Mouse (Mus musculus) midbrain, embryonic 12.5 days (tissue): ENCODE results near the gene Prkg1. TPM values are rescaled to one million over a fixed set of nuclear protein-coding genes. Genes with fewer than 3 reads are reported as not detected.

Experiments
- ATAC-seq: fragments of 200-750 bp; cut with Nextera tagmentation; 2 replicates; pipeline ENCODE4 v1.8.0; 2017; ENCODE audit warnings: low read depth, moderate TSS enrichment, moderate library complexity; ENCODE audit not compliant: low FRiP score
- H3K27ac ChIP-seq: fragments of 300-500 bp; sonication (generic); replicated peaks from 2 replicates; pipeline ENCODE4 v1.5.1; 2016; ENCODE audit warnings: mild to moderate bottlenecking
- H3K27me3 ChIP-seq: fragments of 300-500 bp; sonication (generic); 2 replicates; pipeline ENCODE4 v1.6.1; 2016; ENCODE audit warnings: mild to moderate bottlenecking
- H3K36me3 ChIP-seq: fragments of 300-500 bp; sonication (generic); 2 replicates; pipeline ENCODE4 v1.6.1; 2016
- H3K4me1 ChIP-seq: fragments of 300-500 bp; sonication (generic); 2 replicates; pipeline ENCODE4 v1.6.1; 2016
- H3K4me2 ChIP-seq: fragments of 300-500 bp; sonication (generic); replicated peaks from 2 replicates; pipeline ENCODE4 v1.6.1; 2016; ENCODE audit warnings: mild to moderate bottlenecking, moderate library complexity
- H3K4me3 ChIP-seq: fragments of 300-500 bp; sonication (generic); 2 replicates; pipeline ENCODE4 v1.5.1; 2016; ENCODE audit warnings: mild to moderate bottlenecking
- H3K9ac ChIP-seq: fragments of 300-500 bp; sonication (generic); replicated peaks from 2 replicates; pipeline ENCODE4 v1.6.1; 2016; ENCODE audit warnings: mild to moderate bottlenecking, moderate library complexity
- H3K9me3 ChIP-seq: fragments of 300-500 bp; sonication (generic); 2 replicates; pipeline ENCODE4 v1.6.1; 2016; ENCODE audit warnings: mild to moderate bottlenecking
- WGBS: fragments of 180-500 bp; shearing (Covaris S2); methylation state at CpG from one replicate; pipeline ENCODE4 v1.1.7; 2016; 5-methylcytosine and 5-hydroxymethylcytosine counted together
- polyA plus RNA-seq: library from polyadenylated mRNA; unstranded; fragments of >200 nt; fragmentation: Nextera tagmentation; extraction: Ambion mirVana; gene quantifications from 2 replicates; pipeline ENCODE4 v1.2.1, GENCODE M21; 2016

Gene Prkg1
- 6.4 and 8.7 TPM in 2 replicates for polyA plus RNA-seq

DNA sequence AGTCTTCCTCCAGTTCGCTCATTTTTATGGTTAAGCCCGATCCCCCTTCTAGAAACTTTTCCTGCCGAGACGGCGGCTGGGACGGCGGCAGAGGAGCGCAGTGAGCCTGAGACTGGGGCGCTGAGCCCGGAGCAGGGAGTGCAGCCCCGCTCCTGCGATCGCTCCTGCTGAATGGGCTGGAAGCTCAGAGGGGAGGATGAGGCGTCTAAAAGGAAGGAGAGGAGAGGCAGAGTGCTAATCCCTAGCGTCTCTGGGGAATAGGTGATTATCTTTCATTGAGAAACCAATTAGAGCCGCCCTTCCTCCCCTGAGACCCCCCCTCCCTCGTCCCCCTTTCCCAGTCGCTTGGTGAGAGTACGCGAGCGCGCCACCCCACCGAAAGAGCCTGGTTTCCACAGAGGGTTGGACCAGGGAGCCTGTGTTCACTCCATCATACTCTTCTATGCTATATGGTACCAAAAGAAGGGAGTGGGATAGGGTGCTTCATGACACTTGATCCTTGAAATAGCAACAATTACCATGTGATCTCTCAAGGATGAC, at the start of gene Prkg1:
Gene Prkg1, minus strand, starts transcription at position 233 of the 540 bp plus-strand sequence.
- H3K27ac ChIP-seq: no peak within 1 kb of the TSS
- peak; percentile 84 for ATAC-seq
- no peaks in the 10 kb centered on the region for H3K36me3 ChIP-seq
- peak within 1 kb of the TSS; percentile 86 for H3K4me2 ChIP-seq
- peaks cover 24% of the 10 kb centered on the region for H3K4me1 ChIP-seq
- H3K4me3 ChIP-seq: peak within 1 kb of the TSS; percentile 50
- H3K27me3 ChIP-seq: peaks cover 36% of the 10 kb centered on the region
- H3K9me3 ChIP-seq: no peaks in the 10 kb centered on the region
- H3K9ac ChIP-seq: peak within 1 kb of the TSS; percentile 39
- under 1% methylated on average over 23 of the region's 23 CpGs for WGBS

DNA sequence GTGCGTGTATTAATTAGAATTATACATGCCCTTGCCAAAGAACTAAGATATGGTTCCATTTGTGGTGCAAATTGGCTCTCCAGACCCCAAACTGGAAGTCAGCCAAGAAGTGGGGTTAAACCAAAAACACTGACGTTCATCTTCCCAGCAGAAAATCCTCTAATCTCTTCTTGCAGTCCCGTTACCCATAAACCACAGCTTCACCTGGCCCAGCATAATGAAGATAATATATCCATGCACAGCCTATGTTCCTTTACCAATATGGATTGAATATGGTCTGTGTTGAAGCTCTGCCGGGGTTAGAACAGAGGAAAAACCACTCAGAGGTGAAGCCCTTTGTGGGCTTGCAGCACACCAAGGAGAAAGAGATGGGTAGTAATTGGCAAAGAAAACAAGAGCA, 48.3 kb upstream of the Prkg1 start:
- Histone ChIP-seq H3K9ac (no peak overlapping the region), H3K27ac (no peak overlapping the region), H3K36me3 (no peaks in the 10 kb centered on the region), H3K4me3 (no peak overlapping the region), H3K4me2 (no peak overlapping the region), H3K9me3 (no peaks in the 10 kb centered on the region), H3K27me3 (no peaks in the 10 kb centered on the region), H3K4me1 (no peaks in the 10 kb centered on the region)
- WGBS: 81% methylated on average over 4 of the region's 4 CpGs
- ATAC-seq: no peak

DNA sequence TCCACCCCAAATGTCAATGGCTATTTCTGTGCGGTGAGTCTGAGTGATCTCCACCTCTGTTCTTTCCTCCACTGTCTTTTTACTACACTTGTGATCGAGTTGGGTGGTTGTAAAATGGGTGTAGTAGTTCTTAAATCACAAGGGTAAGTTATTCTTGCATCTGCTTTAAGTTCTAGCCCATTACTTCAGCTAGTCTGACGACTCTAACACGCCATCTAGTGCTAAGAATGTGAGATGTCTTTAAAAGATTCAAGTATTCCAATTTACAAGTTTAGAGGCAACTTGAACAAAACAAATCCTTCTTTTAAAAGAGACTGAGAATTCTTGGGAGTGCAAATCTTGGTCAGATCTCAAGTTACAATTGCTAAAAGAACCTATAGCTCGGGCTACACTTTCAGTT, 46.5 kb upstream of the Prkg1 start:
- WGBS: 41% methylated on average over 5 of the region's 5 CpGs
- H3K4me3 ChIP-seq: no peak overlapping the region

DNA sequence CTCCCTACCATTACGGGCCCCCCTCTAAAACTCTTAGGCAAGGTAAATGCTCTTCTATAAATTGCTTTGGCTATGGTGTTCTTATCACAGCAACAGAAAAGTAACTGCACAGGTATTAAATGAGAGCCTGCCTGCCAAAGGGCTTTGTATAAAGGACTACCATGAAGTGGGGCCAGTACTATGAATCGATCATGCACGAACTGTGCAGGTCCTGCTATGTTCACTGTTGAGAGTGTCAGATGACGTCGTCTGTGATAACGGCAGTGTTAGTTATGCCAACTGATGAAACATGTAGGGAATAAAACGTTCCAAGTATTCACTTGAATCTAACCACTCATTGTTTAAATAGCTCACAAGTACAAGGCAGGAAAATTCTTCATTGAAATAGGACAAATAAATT, 40.6 kb upstream of the Prkg1 start:
- no peak overlapping the region for H3K27ac ChIP-seq
- no peak overlapping the region for H3K9ac ChIP-seq
- H3K9me3 ChIP-seq: no peaks in the 10 kb centered on the region
- H3K27me3 ChIP-seq: no peaks in the 10 kb centered on the region
- H3K4me3 ChIP-seq: no peak overlapping the region
- no peak overlapping the region for H3K4me2 ChIP-seq
- no peaks in the 10 kb centered on the region for H3K4me1 ChIP-seq
- 82% methylated on average over 7 of the region's 7 CpGs for WGBS
- H3K36me3 ChIP-seq: no peaks in the 10 kb centered on the region
- ATAC-seq: no peak

More for the DNA sequence above, 46.5 kb upstream of the Prkg1 start:
- H3K4me1 ChIP-seq: no peaks in the 10 kb centered on the region
- no peaks in the 10 kb centered on the region for H3K36me3 ChIP-seq
- no peak for ATAC-seq
- H3K9me3 ChIP-seq: no peaks in the 10 kb centered on the region
- H3K27ac ChIP-seq: no peak overlapping the region
- H3K27me3 ChIP-seq: no peaks in the 10 kb centered on the region
- H3K9ac ChIP-seq: no peak overlapping the region
- H3K4me2 ChIP-seq: no peak overlapping the region

DNA sequence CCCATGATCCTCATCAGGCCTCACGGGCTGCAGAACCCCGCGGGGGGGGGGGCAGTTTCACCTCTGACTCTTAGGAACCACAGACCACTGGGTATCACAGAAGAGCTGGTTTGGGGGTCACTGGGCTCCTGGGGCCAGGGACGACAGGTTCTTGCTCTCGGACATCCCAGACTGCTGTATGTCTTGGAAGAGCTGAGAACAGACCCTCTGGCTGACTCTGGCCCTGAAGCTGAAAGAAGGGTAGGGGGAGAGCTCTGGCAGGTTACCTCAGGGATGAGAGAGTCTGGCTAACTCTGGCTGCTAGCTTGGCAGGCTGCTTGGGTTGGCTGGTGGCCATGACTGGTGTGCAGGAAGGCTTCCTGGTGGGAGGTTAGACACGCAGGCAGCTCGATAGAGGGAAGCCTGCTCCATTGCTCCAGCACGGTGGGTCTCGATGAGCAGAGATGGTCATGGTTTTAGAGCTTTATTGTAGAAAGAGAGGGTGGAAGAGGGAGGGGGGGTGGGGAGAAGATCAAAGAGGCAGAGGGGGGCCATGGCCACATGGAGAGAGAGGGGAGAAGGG, 30.7 kb upstream of the Prkg1 start:
- H3K36me3 ChIP-seq: no peaks in the 10 kb centered on the region
- H3K9ac ChIP-seq: no peak overlapping the region
- WGBS: 66% methylated on average over 9 of the region's 9 CpGs
- no peak overlapping the region for H3K4me2 ChIP-seq
- ATAC-seq: no peak
- no peaks in the 10 kb centered on the region for H3K27me3 ChIP-seq
- H3K9me3 ChIP-seq: no peaks in the 10 kb centered on the region
- H3K27ac ChIP-seq: no peak overlapping the region
- H3K4me1 ChIP-seq: no peaks in the 10 kb centered on the region
- H3K4me3 ChIP-seq: no peak overlapping the region

DNA sequence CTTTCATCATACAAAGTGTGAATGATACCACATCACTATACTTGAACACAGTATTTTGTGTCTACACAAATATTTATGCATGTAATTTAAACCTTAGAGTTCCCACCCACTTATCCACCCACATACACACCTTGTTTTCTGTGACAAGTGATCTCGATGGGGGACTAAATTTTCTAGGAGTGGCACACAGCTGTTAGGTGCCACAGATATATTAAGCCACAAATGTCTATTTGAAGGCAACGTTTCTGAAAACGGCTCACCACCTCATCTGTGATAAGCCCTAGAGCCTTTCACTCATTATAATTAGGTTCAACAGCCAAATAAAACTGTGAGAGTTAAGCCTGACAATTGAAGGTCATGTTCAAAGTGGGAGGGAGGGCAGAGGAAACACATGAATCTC, 26.9 kb upstream of the Prkg1 start:
- H3K4me1 ChIP-seq: no peaks in the 10 kb centered on the region
- H3K4me3 ChIP-seq: no peak overlapping the region
- H3K9me3 ChIP-seq: no peaks in the 10 kb centered on the region
- H3K27ac ChIP-seq: no peak overlapping the region
- H3K36me3 ChIP-seq: no peaks in the 10 kb centered on the region
- no peak for ATAC-seq
- H3K9ac ChIP-seq: no peak overlapping the region
- H3K4me2 ChIP-seq: no peak overlapping the region
- 71% methylated on average over 3 of the region's 3 CpGs for WGBS
- H3K27me3 ChIP-seq: no peaks in the 10 kb centered on the region

DNA sequence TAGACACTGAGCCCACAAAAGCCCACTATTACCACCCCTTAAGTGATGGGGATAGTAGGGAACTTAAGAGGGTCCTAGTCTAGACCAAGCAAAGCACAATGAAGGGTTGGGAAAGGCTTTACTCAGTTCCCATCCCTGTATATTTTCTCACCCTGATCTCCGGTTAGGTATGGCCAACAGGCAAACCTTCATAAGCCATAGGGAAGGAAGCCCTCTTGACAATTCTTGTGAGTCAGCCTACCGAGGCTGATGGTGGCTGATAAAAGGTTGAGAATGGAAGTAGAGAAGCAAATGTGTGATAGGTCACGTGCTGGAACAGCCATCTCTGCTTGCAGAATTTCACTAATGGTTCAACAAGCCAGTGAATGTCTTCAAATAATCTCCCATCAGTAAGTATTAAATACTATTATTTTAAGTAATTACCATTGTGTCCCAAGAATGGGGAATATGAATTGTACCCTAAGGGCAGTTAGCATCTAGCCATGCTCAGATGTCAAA, 16.7 kb upstream of the Prkg1 start:
- no peak for ATAC-seq
- H3K4me2 ChIP-seq: no peak overlapping the region
- no peaks in the 10 kb centered on the region for H3K36me3 ChIP-seq
- no peak overlapping the region for H3K27ac ChIP-seq
- no peak overlapping the region for H3K4me3 ChIP-seq
- H3K9ac ChIP-seq: no peak overlapping the region
- WGBS: 91% methylated on average over 3 of the region's 3 CpGs
- H3K27me3 ChIP-seq: no peaks in the 10 kb centered on the region
- H3K9me3 ChIP-seq: no peaks in the 10 kb centered on the region
- no peaks in the 10 kb centered on the region for H3K4me1 ChIP-seq

DNA sequence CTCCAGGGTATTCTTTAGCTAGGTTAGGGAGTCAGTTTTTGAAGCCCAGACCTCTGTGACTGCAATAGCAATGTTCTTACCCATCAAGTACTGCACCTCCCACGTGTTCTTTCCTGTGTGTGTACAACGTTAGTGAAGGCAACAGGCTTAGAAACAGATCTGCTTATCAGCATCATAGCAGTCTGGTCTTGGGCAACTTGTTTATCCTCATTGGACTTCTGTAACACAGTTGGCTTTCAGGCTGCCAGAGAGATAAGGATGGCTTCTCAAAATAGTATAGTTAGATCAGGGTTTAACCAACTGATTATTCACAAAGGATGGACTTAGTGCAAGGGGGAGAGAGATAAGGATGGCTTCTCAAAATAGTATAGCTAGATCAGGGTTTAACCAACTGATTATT, 16.2 kb upstream of the Prkg1 start:
- Histone ChIP-seq H3K27me3 (no peaks in the 10 kb centered on the region), H3K27ac (no peak overlapping the region), H3K4me3 (no peak overlapping the region), H3K9ac (no peak overlapping the region), H3K4me1 (no peaks in the 10 kb centered on the region), H3K4me2 (no peak overlapping the region), H3K9me3 (no peaks in the 10 kb centered on the region), H3K36me3 (no peaks in the 10 kb centered on the region)
- ATAC-seq: no peak
- 73% methylated on average over 2 of the region's 2 CpGs for WGBS

DNA sequence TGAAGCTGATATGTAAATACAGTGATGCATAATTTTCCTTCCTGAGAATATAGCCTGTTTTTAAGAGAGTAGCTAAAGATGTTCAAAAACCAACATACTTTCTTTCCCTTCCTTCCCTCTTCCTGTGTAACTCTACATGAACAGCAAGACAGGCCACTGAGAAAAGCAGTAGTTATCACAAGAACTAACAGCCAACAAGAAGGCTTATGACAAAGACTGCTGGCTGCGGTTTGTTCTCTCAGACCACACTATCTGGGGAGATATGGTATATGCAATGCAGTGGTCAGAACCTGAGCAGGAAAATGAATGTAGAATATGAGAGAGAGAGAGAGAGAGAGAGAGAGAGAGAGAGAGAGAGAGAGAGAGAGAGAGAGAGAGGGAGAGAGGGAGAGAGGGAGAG, 15.4 kb upstream of the Prkg1 start:
- H3K4me3 ChIP-seq: no peak overlapping the region
- no peak overlapping the region for H3K9ac ChIP-seq
- no peak overlapping the region for H3K4me2 ChIP-seq
- no peaks in the 10 kb centered on the region for H3K36me3 ChIP-seq
- no peaks in the 10 kb centered on the region for H3K27me3 ChIP-seq
- WGBS: 100% methylated on average over 1 of the region's 1 CpGs
- no peak overlapping the region for H3K27ac ChIP-seq
- no peaks in the 10 kb centered on the region for H3K9me3 ChIP-seq
- ATAC-seq: no peak
- H3K4me1 ChIP-seq: no peaks in the 10 kb centered on the region

DNA sequence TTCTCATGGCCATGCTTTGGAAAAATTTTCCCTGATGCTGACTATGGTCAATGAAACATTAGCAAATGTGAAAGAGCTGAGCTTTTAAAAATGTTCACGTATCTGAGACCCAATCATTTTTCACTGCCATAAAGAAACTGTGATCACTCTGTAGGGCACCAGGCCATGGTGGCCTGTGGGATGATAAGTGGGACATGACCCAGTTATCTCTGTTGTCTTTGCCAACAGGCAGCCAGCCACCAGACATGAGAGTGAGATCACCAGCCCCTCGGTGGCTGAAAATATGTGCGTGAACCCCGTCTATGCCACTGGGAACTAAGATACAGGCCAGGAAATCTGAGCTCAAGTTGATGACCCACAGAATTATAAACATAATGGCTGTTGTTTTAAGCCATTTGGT, 14.2 kb upstream of the Prkg1 start:
- 85% methylated on average over 4 of the region's 4 CpGs for WGBS
- no peak for ATAC-seq
- H3K36me3 ChIP-seq: no peaks in the 10 kb centered on the region

DNA sequence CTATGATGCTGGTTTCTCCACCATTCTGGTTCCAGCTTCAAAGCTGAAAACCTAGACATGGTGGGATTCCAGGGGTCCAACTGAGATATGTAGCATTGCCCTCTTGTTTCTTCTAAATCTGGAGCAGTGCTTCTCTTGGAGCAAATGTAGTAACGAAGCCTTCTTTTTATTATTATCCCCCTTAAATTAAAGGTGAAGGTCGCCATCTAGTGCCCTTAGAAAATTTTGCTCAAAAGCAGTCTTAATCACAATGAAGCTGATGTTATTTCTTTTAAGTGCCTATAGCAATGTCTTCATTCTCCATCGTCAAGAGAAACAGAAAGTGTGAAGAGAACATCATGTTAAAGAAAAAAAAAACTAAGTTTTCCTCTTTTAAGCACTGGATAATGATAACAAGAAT, 2.2 kb upstream of the Prkg1 start:
- Histone ChIP-seq H3K9me3 (no peaks in the 10 kb centered on the region), H3K4me3 (no peak overlapping the region), H3K9ac (no peak overlapping the region), H3K4me1 (peaks cover 24% of the 10 kb centered on the region), H3K27ac (no peak overlapping the region), H3K27me3 (peaks cover 28% of the 10 kb centered on the region), H3K4me2 (no peak overlapping the region), H3K36me3 (no peaks in the 10 kb centered on the region)
- 11% methylated on average over 3 of the region's 3 CpGs for WGBS
- ATAC-seq: no peak

More for the DNA sequence above, 14.2 kb upstream of the Prkg1 start:
- H3K27me3 ChIP-seq: no peaks in the 10 kb centered on the region
- H3K9me3 ChIP-seq: no peaks in the 10 kb centered on the region
- no peaks in the 10 kb centered on the region for H3K4me1 ChIP-seq
- no peak overlapping the region for H3K27ac ChIP-seq
- no peak overlapping the region for H3K4me2 ChIP-seq
- H3K4me3 ChIP-seq: no peak overlapping the region
- no peak overlapping the region for H3K9ac ChIP-seq

DNA sequence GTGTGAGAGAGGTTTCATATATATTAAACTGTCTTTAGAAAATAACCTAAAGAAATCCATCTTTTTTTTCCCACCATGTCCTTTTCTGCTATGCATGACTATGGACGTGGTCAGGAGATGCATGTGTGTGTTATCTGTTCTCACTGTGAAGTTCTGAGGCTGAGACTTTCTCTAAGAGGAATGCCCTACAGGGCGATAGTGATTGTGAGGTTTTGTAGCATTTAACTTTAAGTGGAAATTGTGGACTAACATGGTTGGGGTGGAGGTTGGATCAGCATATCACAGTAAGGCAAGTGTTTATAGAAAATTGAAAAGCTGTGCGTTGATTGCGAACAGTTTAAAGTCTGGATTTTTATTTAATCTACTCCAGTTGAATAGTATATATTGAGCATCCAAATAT, 618 bp upstream of the Prkg1 start:
- peak overlapping the region; percentile 50; the same call in 1 of the 2 replicates for H3K4me3 ChIP-seq
- peak; percentile 0; the same call in 1 of the 2 replicates for ATAC-seq
- H3K36me3 ChIP-seq: no peaks in the 10 kb centered on the region
- H3K27me3 ChIP-seq: peaks cover 34% of the 10 kb centered on the region
- H3K4me2 ChIP-seq: peak overlapping the region; percentile 86
- no peak overlapping the region for H3K9ac ChIP-seq
- H3K27ac ChIP-seq: no peak overlapping the region
- 31% methylated on average over 4 of the region's 4 CpGs for WGBS
- H3K9me3 ChIP-seq: no peaks in the 10 kb centered on the region
- H3K4me1 ChIP-seq: peaks cover 24% of the 10 kb centered on the region
